In genomic region chr2:13556239-13556638, GRCm38 (mm10) we compare ENCODE assay signal across 13 mouse cellular contexts.
"Had no signal": no experiment of that assay in that cellular context is flagged by ENCODE, and none has a peak within 500 bp of the region (broad histone marks: within the 10 kb centered on the region; RNA-seq: fewer than 3 reads in every experiment).

No protein-coding gene starts in this region.

- H3K4me3 ChIP-seq: left cerebral cortex, adult 2 months; liver, embryonic 15.5 days; midbrain, embryonic 12.5 days had no signal

- H3K9me3 ChIP-seq: liver, embryonic 15.5 days; midbrain, embryonic 12.5 days had no signal

- H3K36me3 ChIP-seq: liver, embryonic 15.5 days; midbrain, embryonic 12.5 days had no signal

- H3K4me2 ChIP-seq: liver, embryonic 11.5 days; liver, embryonic 15.5 days; lung, embryonic 14.5 days; midbrain, embryonic 12.5 days had no signal

- DNase-seq: kidney, adult 11 months; kidney, postnatal 25 days; lung, embryonic 14.5 days; lung, postnatal 10 days; right cerebral cortex, postnatal 4 days; spleen, adult 18-20 months; thymus, adult 18-20 months; thymus, postnatal 25 days had no signal

- H3K4me1 ChIP-seq: liver, embryonic 15.5 days had no signal

- H3K27me3 ChIP-seq: midbrain, embryonic 12.5 days had no signal

- ATAC-seq: midbrain, embryonic 16.5 days had no signal

- H3K9ac ChIP-seq: liver, embryonic 15.5 days; lung, embryonic 14.5 days; midbrain, embryonic 12.5 days had no signal

- H3K27ac ChIP-seq: left cerebral cortex, adult 2 months; liver, embryonic 15.5 days; midbrain, embryonic 12.5 days had no signal
